Mouse (Mus musculus) embryonic facial prominence, embryonic 10.5 days (tissue): Measurements from ENCODE around the gene Dag1. TPM values are rescaled to one million over a fixed set of nuclear protein-coding genes. Genes with fewer than 3 reads are reported as not detected.

Experiments used
- DNase-seq: peaks from one replicate; pipeline ENCODE4 v3.0.0-alpha.2; 2017; ENCODE audit warnings: low spot score
- H3K27ac ChIP-seq: fragments of 300-500 bp; sonication (generic); replicated peaks from 2 replicates; pipeline ENCODE4 v1.5.1; 2016; ENCODE audit warnings: mild to moderate bottlenecking
- H3K27me3 ChIP-seq: fragments of 300-500 bp; sonication (generic); replicated peaks from 2 replicates; pipeline ENCODE4 v1.6.1; 2016; ENCODE audit warnings: low read depth, mild to moderate bottlenecking; ENCODE audit not compliant: poor library complexity, severe bottlenecking
- H3K36me3 ChIP-seq: fragments of 300-500 bp; sonication (generic); replicated peaks from 2 replicates; pipeline ENCODE4 v1.6.1; 2016; ENCODE audit warnings: mild to moderate bottlenecking, moderate library complexity
- H3K4me1 ChIP-seq: fragments of 300-500 bp; sonication (generic); 2 replicates; pipeline ENCODE4 v1.6.1; 2016
- H3K4me3 ChIP-seq: fragments of 300-500 bp; sonication (generic); 2 replicates; pipeline ENCODE4 v1.5.1; 2016; ENCODE audit warnings: mild to moderate bottlenecking, moderate library complexity
- H3K9me3 ChIP-seq: fragments of 300-500 bp; sonication (generic); 2 replicates; pipeline ENCODE4 v1.6.1; 2016; ENCODE audit warnings: mild to moderate bottlenecking
- WGBS: fragments of 180-500 bp; shearing (Covaris S2); methylation state at CpG from one replicate; pipeline ENCODE4 v1.1.7; 2016; 5-methylcytosine and 5-hydroxymethylcytosine counted together
- polyA plus RNA-seq: library from polyadenylated mRNA; unstranded; fragments of >200 nt; fragmentation: Nextera tagmentation; extraction: Ambion mirVana; gene quantifications from 2 replicates; pipeline ENCODE4 v1.2.1, GENCODE M21; 2016

Gene Dag1
- 70.1 and 73.9 TPM in 2 replicates for polyA plus RNA-seq

GRCm38 (mm10) chr9:108263690-108264190 lies at the start of gene Dag1:
Gene Dag1 (minus strand): TSS chr9:108263958.
- peak within 1 kb of the TSS; percentile 95 for H3K27ac ChIP-seq
- H3K4me3 ChIP-seq, result peak within 1 kb of the TSS; percentile 96
- no peaks in the 10 kb centered on the region for H3K27me3 ChIP-seq
- H3K36me3 ChIP-seq, result 0 out of 2 replicates have a peak, but pooled peaks cover 4% of the 10 kb centered on the region
- no peaks in the 10 kb centered on the region for H3K9me3 ChIP-seq
- H3K4me1 ChIP-seq, result peaks cover 47% of the 10 kb centered on the region
- peak; percentile 100 for DNase-seq
- under 1% methylated on average over 71 of the region's 71 CpGs for WGBS

- peaks cover 36% of the 10 kb centered on the region for H3K4me1 ChIP-seq
- H3K4me3 ChIP-seq, result peak overlapping the region; percentile 94
- 78% methylated on average over 2 of the region's 2 CpGs for WGBS
- peaks cover 23% of the 10 kb centered on the region for H3K36me3 ChIP-seq
- H3K9me3 ChIP-seq, result no peaks in the 10 kb centered on the region
- no peak for DNase-seq
- no peaks in the 10 kb centered on the region for H3K27me3 ChIP-seq
- H3K27ac ChIP-seq, result no peak overlapping the region
These were observed 44.4 kb upstream of the Dag1 start for GRCm38 (mm10) chr9:108308141-108308540.

DNA sequence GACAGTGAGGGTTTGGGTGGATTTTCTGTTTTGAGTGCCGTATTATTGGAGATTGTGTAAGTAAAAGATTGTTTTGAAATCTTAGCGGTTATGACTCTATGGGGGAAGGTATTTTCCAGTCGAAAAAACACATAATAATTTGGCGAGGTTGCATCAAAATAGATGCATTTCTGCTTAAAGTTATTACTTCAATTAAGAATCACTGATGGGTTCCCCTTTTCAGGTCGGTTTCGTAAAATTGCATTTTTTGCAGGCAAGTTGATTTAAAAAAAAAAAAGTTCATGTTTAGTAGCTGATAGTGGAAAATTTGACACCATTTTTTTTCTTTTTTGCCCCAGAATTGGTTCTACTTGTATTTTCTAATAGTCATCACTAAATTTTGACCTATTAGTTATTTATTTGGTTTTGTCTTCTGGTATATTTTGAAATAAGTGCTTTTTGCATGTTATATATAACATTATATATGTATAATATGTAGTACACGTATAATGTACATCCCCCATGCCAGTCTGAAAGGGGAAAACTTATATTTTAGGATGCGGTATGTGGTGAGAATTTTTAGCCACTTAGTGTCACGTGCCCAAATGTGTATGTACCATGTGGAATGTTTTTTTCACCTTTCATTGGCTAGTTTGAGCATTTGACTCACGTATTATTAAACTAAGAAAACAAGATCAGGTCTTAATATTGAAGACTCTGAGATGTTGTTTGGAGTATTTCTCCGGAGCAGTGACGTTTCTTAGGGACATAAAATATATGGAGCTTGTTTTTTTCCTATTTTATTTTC lies 43.5 kb upstream of the Dag1 start:
- H3K27me3 ChIP-seq, result no peaks in the 10 kb centered on the region
- H3K4me3 ChIP-seq, result peak overlapping the region; percentile 94
- H3K9me3 ChIP-seq, result no peaks in the 10 kb centered on the region
- H3K27ac ChIP-seq, result peak overlapping the region; percentile 99
- H3K36me3 ChIP-seq, result peaks cover 29% of the 10 kb centered on the region
- DNase-seq, result no peak
- peaks cover 36% of the 10 kb centered on the region for H3K4me1 ChIP-seq
- WGBS, result 27% methylated on average over 12 of the region's 12 CpGs

GRCm38 (mm10) chr9:108306571-108306980 lies 42.8 kb upstream of the Dag1 start:
- Histone ChIP-seq H3K4me1 (peaks cover 36% of the 10 kb centered on the region), H3K36me3 (peaks cover 34% of the 10 kb centered on the region), H3K9me3 (no peaks in the 10 kb centered on the region), H3K27me3 (no peaks in the 10 kb centered on the region), H3K27ac (peak overlapping the region; percentile 99), H3K4me3 (peak overlapping the region; percentile 94)
- under 1% methylated on average over 48 of the region's 51 CpGs for WGBS
- DNase-seq, result peak; percentile 87

- H3K4me1 ChIP-seq, result peaks cover 36% of the 10 kb centered on the region
- DNase-seq, result peak; percentile 98
- no peaks in the 10 kb centered on the region for H3K27me3 ChIP-seq
- peak within 1 kb of the TSS; percentile 99 for H3K27ac ChIP-seq
- H3K9me3 ChIP-seq, result no peaks in the 10 kb centered on the region
- WGBS, result under 1% methylated on average over 81 of the region's 81 CpGs
- peaks cover 36% of the 10 kb centered on the region for H3K36me3 ChIP-seq
- peak within 1 kb of the TSS; percentile 94 for H3K4me3 ChIP-seq
These were observed 42.1 kb upstream of the Dag1 start, which contains the start of the genes Rhoa and Tcta for GRCm38 (mm10) chr9:108305629-108306520. Gene Rhoa (plus strand): TSS chr9:108306129. Gene Tcta (minus strand): TSS chr9:108306160.

GRCm38 (mm10) chr9:108305170-108305569 lies 41.4 kb upstream of the Dag1 start:
- WGBS, result 9% methylated on average over 1 of the region's 1 CpGs
- H3K9me3 ChIP-seq, result no peaks in the 10 kb centered on the region
- H3K4me3 ChIP-seq, result peak overlapping the region; percentile 94
- H3K36me3 ChIP-seq, result peaks cover 42% of the 10 kb centered on the region
- peaks cover 36% of the 10 kb centered on the region for H3K4me1 ChIP-seq
- peak overlapping the region; percentile 99 for H3K27ac ChIP-seq
- no peak for DNase-seq
- H3K27me3 ChIP-seq, result no peaks in the 10 kb centered on the region

GRCm38 (mm10) chr9:108304716-108305115 lies 41.0 kb upstream of the Dag1 start:
- H3K27ac ChIP-seq, result peak overlapping the region; percentile 99; the same call in 1 of the 2 replicates
- H3K9me3 ChIP-seq, result no peaks in the 10 kb centered on the region
- H3K4me3 ChIP-seq, result peak overlapping the region; percentile 94
- WGBS, result 88% methylated on average over 4 of the region's 4 CpGs
- DNase-seq, result no peak
- H3K27me3 ChIP-seq, result no peaks in the 10 kb centered on the region
- peaks cover 44% of the 10 kb centered on the region for H3K36me3 ChIP-seq
- H3K4me1 ChIP-seq, result peaks cover 32% of the 10 kb centered on the region

GRCm38 (mm10) chr9:108301853-108302252 lies 38.1 kb upstream of the Dag1 start:
- peaks cover 19% of the 10 kb centered on the region for H3K4me1 ChIP-seq
- DNase-seq, result no peak
- no peak overlapping the region for H3K27ac ChIP-seq
- H3K36me3 ChIP-seq, result peaks cover 51% of the 10 kb centered on the region
- 83% methylated on average over 3 of the region's 3 CpGs for WGBS
- no peaks in the 10 kb centered on the region for H3K27me3 ChIP-seq
- no peak overlapping the region for H3K4me3 ChIP-seq
- no peaks in the 10 kb centered on the region for H3K9me3 ChIP-seq

DNA sequence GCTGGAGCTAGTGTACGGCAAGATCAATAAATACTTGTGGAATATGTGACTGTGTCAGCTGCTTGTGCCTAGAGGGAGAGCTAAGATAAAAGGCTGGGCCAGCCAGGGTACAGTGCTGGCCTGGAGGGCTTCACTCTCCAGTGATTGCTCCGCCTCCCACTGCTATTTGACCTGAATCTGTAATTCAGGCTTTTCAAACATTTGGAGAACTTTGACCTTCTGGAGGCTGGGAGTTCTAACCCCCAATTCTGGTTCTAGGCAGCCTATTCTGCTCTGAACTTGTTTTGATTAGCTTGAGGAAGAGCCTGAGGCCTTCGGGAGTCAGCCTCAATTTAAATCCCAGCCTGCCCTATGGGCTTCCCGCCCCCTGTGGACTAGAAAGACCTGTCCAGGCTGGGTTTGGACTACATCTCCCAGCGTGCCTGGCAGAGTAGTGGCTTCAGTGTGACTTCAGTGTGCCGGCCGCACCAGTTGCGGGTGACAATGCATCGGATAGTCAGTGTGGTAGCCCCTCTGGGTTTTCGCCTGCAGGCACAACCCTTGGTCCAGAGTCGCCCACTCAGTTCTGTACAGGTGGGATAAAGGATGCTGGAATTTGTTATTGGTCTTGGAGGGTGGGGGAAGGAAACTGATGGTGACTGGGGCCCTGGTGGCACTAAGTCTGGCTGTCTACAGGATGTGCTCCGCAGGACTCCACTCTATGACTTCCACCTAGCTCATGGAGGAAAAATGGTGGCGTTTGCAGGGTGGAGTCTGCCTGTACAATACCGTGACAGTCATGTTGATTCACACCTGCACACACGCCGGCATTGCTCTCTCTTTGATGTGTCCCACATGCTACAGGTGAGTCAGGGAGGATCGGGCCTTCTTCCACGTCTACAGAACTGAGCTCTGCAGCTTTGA lies 32.9 kb upstream of the Dag1 start, which contains the start of gene Amt:
Gene Amt (plus strand): TSS at position 401 of the 903 bp plus-strand sequence.
- 19% methylated on average over 18 of the region's 18 CpGs for WGBS
- peaks cover 22% of the 10 kb centered on the region for H3K4me1 ChIP-seq

DNA sequence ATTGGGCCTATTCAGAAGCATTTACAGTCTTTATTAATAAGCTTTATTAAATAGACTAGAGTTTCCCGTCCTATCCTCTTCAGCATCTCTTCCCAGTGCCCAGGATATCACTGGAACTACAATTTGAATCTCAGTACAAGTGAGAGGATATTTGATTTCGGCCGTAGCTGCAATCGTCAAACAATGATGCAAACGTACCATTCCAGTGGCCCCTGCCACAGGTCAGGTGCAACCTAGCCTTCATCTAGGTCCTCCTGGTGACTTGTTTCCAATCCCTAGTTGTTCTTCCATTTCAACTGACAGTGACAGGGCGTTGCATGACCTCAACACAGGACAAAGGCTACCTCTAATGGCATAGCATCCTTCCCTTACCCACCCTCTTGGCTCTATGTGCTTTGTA lies 27.0 kb upstream of the Dag1 start:
- Histone ChIP-seq H3K4me1 (peaks cover 14% of the 10 kb centered on the region), H3K36me3 (peaks cover 21% of the 10 kb centered on the region), H3K4me3 (peak overlapping the region; percentile 69), H3K9me3 (no peaks in the 10 kb centered on the region), H3K27ac (peak overlapping the region; percentile 93), H3K27me3 (no peaks in the 10 kb centered on the region)
- 47% methylated on average over 6 of the region's 6 CpGs for WGBS
- no peak for DNase-seq

More for the DNA sequence above, 32.9 kb upstream of the Dag1 start, which contains the start of gene Amt:
- Histone ChIP-seq H3K9me3 (no peaks in the 10 kb centered on the region), H3K36me3 (peaks cover 47% of the 10 kb centered on the region), H3K27ac (peak within 1 kb of the TSS; percentile 85), H3K27me3 (no peaks in the 10 kb centered on the region), H3K4me3 (peak within 1 kb of the TSS; percentile 58)
- peak; percentile 80 for DNase-seq

GRCm38 (mm10) chr9:108290016-108290750 lies 26.4 kb upstream of the Dag1 start, which contains the start of gene Nicn1:
Gene Nicn1 (plus strand): TSS chr9:108290429.
- Histone ChIP-seq H3K4me3 (peak within 1 kb of the TSS; percentile 69), H3K27me3 (no peaks in the 10 kb centered on the region), H3K9me3 (no peaks in the 10 kb centered on the region), H3K36me3 (peaks cover 15% of the 10 kb centered on the region), H3K4me1 (peaks cover 12% of the 10 kb centered on the region), H3K27ac (peak within 1 kb of the TSS; percentile 93)
- under 1% methylated on average over 32 of the region's 32 CpGs for WGBS
- DNase-seq, result peak; percentile 90
